Mouse (Mus musculus) kidney, embryonic 16.5 days (tissue): ENCODE data around the gene Wbp1. TPM values are rescaled to one million over a fixed set of nuclear protein-coding genes. Genes with fewer than 3 reads are reported as not detected.

Experiments
- ATAC-seq: fragments of 200-750 bp; cut with Nextera tagmentation; 2 replicates; pipeline ENCODE4 v1.8.0; 2017; ENCODE audit warnings: moderate TSS enrichment; ENCODE audit not compliant: low FRiP score, low TSS enrichment
- H3K27ac ChIP-seq: fragments of 300-500 bp; sonication (generic); 2 replicates; pipeline ENCODE4 v1.5.1; 2014; ENCODE audit warnings: low read length
- H3K27me3 ChIP-seq: fragments of 300-500 bp; sonication (generic); 2 replicates; pipeline ENCODE4 v1.6.1; 2014; ENCODE audit warnings: low read length, control low read depth, mixed read lengths; ENCODE audit not compliant: insufficient read depth
- H3K36me3 ChIP-seq: fragments of 300-500 bp; sonication (generic); 2 replicates; pipeline ENCODE4 v1.6.1; 2014; ENCODE audit warnings: low read length, control low read depth, mixed read lengths; ENCODE audit not compliant: insufficient read depth
- H3K4me1 ChIP-seq: fragments of 300-500 bp; sonication (generic); 2 replicates; pipeline ENCODE4 v1.6.1; 2014; ENCODE audit warnings: low read length, control low read depth, mixed read lengths; ENCODE audit not compliant: insufficient read depth
- H3K4me2 ChIP-seq: fragments of 300-500 bp; sonication (generic); replicated peaks from 2 replicates; pipeline ENCODE4 v1.6.1; 2014; ENCODE audit warnings: low read depth, low read length
- H3K4me3 ChIP-seq: fragments of 300-500 bp; sonication (generic); 2 replicates; pipeline ENCODE4 v1.5.1; 2014; ENCODE audit warnings: mild to moderate bottlenecking, low read length
- H3K9ac ChIP-seq: fragments of 300-500 bp; sonication (generic); replicated peaks from 2 replicates; pipeline ENCODE4 v1.6.1; 2014; ENCODE audit warnings: low read length
- H3K9me3 ChIP-seq: fragments of 300-500 bp; sonication (generic); 2 replicates; pipeline ENCODE4 v1.6.1; 2016; ENCODE audit warnings: low read length, control low read depth
- WGBS: fragments of 180-500 bp; shearing (Covaris S2); extraction: QIAGEN DNeasy Blood & Tissue Kit; methylation state at CpG from one replicate; pipeline ENCODE4 v1.1.7; 2014; 5-methylcytosine and 5-hydroxymethylcytosine counted together
- polyA plus RNA-seq: library from polyadenylated mRNA; unstranded; fragments of >200 nt; fragmentation: Nextera tagmentation; extraction: Ambion mirVana; gene quantifications from 2 replicates; pipeline ENCODE4 v1.2.1, GENCODE M21; 2015

Wbp1 gene
- polyA plus RNA-seq, 1 experiment from 2014 or later = 160 TPM

DNA sequence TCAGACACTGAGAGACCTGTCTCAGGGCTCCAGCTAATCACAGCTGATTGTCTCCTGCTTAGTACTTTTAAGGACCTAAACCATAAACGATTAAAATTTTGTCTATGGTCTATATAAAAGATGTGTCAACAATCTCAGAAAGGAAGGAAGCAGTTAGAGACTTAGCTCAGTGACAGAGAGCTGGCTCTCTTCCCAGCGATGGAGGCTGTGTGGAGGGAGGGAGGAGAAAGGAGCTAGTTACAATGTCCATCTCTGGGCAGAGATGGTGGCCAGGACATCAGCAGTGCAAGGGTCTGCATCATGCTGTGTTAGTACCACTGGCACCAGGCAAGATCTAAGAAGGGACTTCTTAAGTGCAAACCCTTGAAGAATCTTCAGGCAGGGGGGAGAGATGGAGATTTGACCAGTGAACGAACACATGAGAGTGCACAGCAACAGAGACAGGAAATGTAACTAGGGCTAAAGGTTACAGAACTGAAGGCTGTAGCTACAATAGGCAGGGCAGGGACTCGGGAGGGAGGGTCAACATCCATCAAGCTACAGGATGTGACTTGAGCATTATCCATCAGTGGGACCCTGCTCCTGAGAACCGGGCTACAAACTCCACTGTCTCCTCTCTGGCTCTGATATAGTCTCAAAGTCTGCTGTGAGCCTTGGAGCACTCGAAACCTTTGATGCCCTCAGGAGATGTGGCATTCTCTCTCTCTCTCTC lies 28.8 kb downstream of the Wbp1 start:
- H3K27ac ChIP-seq = peak overlapping the region; percentile 26
- H3K9ac ChIP-seq = no peak overlapping the region
- H3K9me3 ChIP-seq = no peaks in the 10 kb centered on the region
- no peak overlapping the region for H3K4me3 ChIP-seq
- no peak overlapping the region for H3K4me2 ChIP-seq
- ATAC-seq = 0 out of 2 replicates have a peak, but pooled peaks have one; percentile 18
- H3K36me3 ChIP-seq = no peaks in the 10 kb centered on the region
- H3K4me1 ChIP-seq = peaks cover 7% of the 10 kb centered on the region
- WGBS = 25% methylated on average over 6 of the region's 6 CpGs
- H3K27me3 ChIP-seq = peaks cover 18% of the 10 kb centered on the region

DNA sequence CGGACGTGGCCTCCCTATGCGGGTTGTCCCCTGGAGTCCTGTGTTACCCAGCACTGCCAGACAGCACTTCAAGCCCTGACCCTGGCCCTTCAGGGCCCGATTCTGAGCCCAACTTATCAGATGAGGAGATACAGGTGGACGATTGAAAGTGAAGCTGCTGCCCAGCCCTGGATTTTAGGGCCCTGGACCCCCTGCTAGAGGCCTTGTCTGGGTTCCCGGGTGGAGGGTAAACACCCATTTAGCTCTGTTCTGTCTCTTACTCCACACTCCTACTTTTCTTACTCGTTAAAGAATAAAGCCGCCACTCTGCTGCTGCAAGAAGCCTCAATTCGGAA lies 33.5 kb downstream of the Wbp1 start:
- Histone ChIP-seq H3K9me3 (no peaks in the 10 kb centered on the region), H3K27me3 (peaks cover 30% of the 10 kb centered on the region), H3K36me3 (no peaks in the 10 kb centered on the region), H3K4me2 (peak overlapping the region; percentile 56), H3K27ac (no peak overlapping the region), H3K9ac (peak overlapping the region; percentile 14), H3K4me3 (peak overlapping the region; percentile 39), H3K4me1 (peaks cover 51% of the 10 kb centered on the region)
- 20% methylated on average over 9 of the region's 9 CpGs for WGBS
- ATAC-seq = no peak

DNA sequence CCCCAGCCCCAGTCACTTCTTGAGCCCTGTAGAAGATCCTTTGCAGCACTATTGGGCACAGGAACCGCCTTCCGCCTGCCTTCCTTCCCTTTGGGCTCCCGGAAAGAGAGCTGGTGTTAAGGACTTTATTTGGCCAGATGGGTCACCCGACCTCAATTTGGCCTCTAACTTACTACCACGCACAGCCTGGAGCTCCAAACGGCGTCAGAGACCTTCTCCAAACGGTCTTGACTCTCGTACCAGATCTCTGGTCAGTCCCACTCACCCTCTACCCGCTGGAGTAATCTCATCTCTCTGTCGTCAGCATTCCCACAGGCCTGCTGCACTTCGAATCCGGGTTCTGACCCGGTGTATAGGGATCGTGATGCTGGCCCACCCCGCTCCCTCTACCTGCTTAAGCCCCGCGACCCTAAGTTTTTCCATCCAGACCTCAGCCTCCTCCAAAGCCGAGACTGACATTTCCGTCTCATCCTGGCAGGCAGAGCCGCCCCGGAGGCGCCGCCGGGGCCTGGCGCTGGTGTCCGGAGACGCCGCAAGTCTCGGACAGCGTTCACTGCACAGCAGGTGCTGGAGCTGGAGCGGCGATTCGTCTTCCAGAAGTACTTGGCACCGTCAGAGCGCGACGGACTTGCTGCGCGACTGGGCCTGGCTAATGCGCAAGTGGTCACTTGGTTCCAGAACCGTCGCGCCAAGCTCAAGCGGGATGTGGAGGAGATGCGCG lies 34.0 kb downstream of the Wbp1 start:
- Histone ChIP-seq H3K27ac (no peak overlapping the region), H3K4me1 (peaks cover 54% of the 10 kb centered on the region), H3K9me3 (no peaks in the 10 kb centered on the region), H3K9ac (peak overlapping the region; percentile 14), H3K36me3 (peaks cover 1% of the 10 kb centered on the region; the same call in 1 of the 2 replicates), H3K4me3 (peak overlapping the region; percentile 39), H3K4me2 (peak overlapping the region; percentile 56), H3K27me3 (peaks cover 30% of the 10 kb centered on the region)
- 3% methylated on average over 47 of the region's 47 CpGs for WGBS
- no peak for ATAC-seq

GRCm38 (mm10) chr6:83086121-83087035 lies 35.0 kb downstream of the Wbp1 start, which contains the start of gene Lbx2:
TSS of gene Lbx2 (plus strand) at chr6:83086367.
- Histone ChIP-seq H3K27ac (0 out of 2 replicates have a peak within 1 kb of the TSS, but pooled peaks have one; percentile 5), H3K36me3 (peaks cover 7% of the 10 kb centered on the region), H3K4me1 (peaks cover 54% of the 10 kb centered on the region), H3K27me3 (peaks cover 30% of the 10 kb centered on the region), H3K4me2 (peak within 1 kb of the TSS; percentile 56), H3K9me3 (no peaks in the 10 kb centered on the region), H3K9ac (peak within 1 kb of the TSS; percentile 63), H3K4me3 (peak within 1 kb of the TSS; percentile 41)
- WGBS = 6% methylated on average over 41 of the region's 42 CpGs
- no peak for ATAC-seq

DNA sequence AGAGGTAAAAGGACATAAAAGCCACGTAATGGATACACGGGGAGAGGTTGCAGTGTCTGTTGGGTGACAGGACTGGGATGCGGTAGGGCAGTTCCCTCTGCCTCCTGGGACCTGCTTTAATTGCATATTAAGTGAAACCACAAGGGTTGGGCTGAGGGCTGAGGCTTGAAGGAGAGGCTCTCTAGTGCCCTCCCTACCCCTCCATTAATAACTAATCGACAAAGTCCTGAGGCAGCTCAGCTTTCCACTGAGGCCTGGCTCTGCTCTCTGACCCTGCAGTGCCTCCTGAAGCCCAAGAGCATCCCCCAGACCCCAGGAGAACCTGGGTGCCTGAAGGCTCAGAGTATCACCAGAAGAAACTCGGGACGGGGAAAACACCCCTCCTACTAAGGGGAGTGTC lies 36.9 kb downstream of the Wbp1 start:
- H3K27ac ChIP-seq = peak overlapping the region; percentile 61; the same call in 1 of the 2 replicates
- H3K36me3 ChIP-seq = peaks cover 16% of the 10 kb centered on the region
- H3K4me2 ChIP-seq = peak overlapping the region; percentile 34
- H3K4me1 ChIP-seq = peaks cover 55% of the 10 kb centered on the region
- peaks cover 27% of the 10 kb centered on the region for H3K27me3 ChIP-seq
- 0 out of 2 replicates have a peak overlapping the region, but pooled peaks have one; percentile 35 for H3K9ac ChIP-seq
- peak; percentile 54; the same call in 1 of the 2 replicates for ATAC-seq
- 8% methylated on average over 6 of the region's 6 CpGs for WGBS
- no peak overlapping the region for H3K4me3 ChIP-seq
- H3K9me3 ChIP-seq = no peaks in the 10 kb centered on the region

DNA sequence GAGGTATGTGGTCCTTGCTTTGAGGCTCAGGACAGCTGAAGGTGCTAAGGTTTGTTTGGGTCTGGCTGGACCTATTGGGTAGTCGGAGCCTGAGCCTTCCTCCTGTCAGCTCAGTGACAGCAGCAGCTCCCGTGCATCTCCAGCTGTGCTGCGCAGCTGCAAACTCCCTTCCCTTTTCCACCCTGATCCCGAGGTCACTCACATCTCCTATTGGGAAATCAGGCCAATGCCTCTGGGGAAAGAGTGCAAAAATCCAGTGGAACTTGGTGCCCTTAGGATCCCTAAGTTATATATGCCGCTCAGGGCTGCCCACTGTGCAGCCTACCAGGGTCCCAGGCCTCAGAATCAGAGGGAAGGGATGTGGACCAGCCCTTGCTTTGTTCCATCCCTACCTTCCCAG lies 37.9 kb downstream of the Wbp1 start:
- Histone ChIP-seq H3K4me2 (no peak overlapping the region), H3K27me3 (peaks cover 22% of the 10 kb centered on the region), H3K9me3 (no peaks in the 10 kb centered on the region), H3K27ac (no peak overlapping the region), H3K4me3 (no peak overlapping the region), H3K36me3 (peaks cover 16% of the 10 kb centered on the region), H3K4me1 (peaks cover 63% of the 10 kb centered on the region), H3K9ac (no peak overlapping the region)
- 0 out of 2 replicates have a peak, but pooled peaks have one; percentile 1 for ATAC-seq
- WGBS = 20% methylated on average over 5 of the region's 5 CpGs

- no peaks in the 10 kb centered on the region for H3K9me3 ChIP-seq
- H3K27ac ChIP-seq = no peak overlapping the region
- H3K27me3 ChIP-seq = peaks cover 19% of the 10 kb centered on the region
- no peak overlapping the region for H3K9ac ChIP-seq
- no peak for ATAC-seq
- peaks cover 40% of the 10 kb centered on the region for H3K4me1 ChIP-seq
- peaks cover 16% of the 10 kb centered on the region for H3K36me3 ChIP-seq
- 92% methylated on average over 5 of the region's 5 CpGs for WGBS
- no peak overlapping the region for H3K4me2 ChIP-seq
- no peak overlapping the region for H3K4me3 ChIP-seq
Observed at GRCm38 (mm10) chr6:83080210-83080609, 41.1 kb downstream of the Wbp1 start.

DNA sequence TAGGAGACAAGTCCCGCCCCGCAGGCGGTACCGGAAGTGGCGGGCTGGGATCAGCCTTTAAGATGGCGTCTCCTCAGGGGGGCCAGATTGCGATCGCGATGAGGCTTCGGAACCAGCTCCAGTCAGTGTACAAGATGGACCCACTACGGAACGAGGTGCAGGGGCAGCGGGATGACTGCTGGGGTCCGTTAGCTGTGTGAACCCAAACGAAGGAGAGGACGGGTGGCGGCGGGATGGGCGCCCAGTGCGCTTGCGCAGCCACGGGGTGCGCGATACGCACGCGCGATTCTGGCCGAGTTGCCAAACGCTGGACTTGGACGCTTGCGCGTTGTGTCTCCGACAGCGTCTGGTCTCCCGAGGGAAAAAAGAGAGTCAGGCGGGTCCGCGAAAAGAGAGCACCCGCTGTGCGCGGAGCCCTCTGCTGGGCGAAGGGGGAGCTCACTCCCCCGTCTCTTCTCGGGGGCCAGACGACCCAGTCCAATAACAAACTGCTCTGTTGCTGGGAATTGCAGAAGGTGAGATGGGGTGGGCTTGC lies 43.0 kb downstream of the Wbp1 start:
- no peaks in the 10 kb centered on the region for H3K9me3 ChIP-seq
- peaks cover 23% of the 10 kb centered on the region for H3K4me1 ChIP-seq
- peak; percentile 92 for ATAC-seq
- H3K27ac ChIP-seq = peak overlapping the region; percentile 88
- peaks cover 16% of the 10 kb centered on the region for H3K36me3 ChIP-seq
- WGBS = under 1% methylated on average over 46 of the region's 46 CpGs
- peak overlapping the region; percentile 90 for H3K4me3 ChIP-seq
- H3K27me3 ChIP-seq = peaks cover 33% of the 10 kb centered on the region
- H3K4me2 ChIP-seq = peak overlapping the region; percentile 99
- peak overlapping the region; percentile 90 for H3K9ac ChIP-seq

DNA sequence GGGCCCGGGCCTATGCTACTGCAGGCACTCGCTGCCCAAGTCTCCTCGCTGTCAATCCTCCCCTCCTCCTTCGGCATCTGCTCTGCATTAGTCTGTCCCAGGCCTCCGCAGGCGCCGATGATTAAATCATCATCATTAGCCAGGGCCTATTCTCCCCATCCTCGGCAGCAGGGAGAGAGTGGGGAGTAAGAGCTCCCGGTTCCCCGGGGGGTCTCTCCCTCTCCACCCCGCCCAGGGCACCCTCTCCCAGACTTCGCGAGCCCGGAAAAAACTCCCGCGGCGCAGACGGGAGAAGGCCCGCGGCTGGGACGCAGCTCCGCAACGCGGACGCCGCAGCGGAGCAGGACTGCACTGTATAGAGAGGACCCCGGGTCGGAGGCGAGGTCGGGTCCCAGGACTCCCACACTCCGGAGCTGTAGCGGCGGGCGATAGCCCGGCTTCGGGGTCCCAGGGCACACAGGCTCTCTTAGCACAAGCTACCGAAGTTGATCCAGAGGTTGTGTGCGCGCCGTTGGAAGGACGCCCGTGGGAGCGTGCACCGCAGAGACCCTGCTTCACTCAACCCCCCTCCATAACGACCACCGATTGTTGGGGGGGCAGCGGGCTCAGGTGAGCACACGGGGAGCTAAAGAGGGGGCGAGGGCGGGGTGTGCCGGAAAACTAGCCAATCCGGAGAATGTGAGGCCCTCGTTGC lies 43.6 kb downstream of the Wbp1 start, which contains the start of gene Pcgf1:
Gene Pcgf1 (plus strand): TSS at position 240 of the 694 bp plus-strand sequence.
- Histone ChIP-seq H3K4me2 (peak within 1 kb of the TSS; percentile 99), H3K9me3 (no peaks in the 10 kb centered on the region), H3K27me3 (peaks cover 38% of the 10 kb centered on the region), H3K4me3 (peak within 1 kb of the TSS; percentile 90), H3K9ac (peak within 1 kb of the TSS; percentile 90), H3K27ac (peak within 1 kb of the TSS; percentile 88), H3K36me3 (peaks cover 16% of the 10 kb centered on the region), H3K4me1 (peaks cover 19% of the 10 kb centered on the region)
- under 1% methylated on average over 53 of the region's 54 CpGs for WGBS
- peak; percentile 84 for ATAC-seq
